Mouse (Mus musculus) erythroblast, embryonic 14.5 days (primary cell): Measurements from ENCODE around the gene Cds2.

ENCODE experiments used
- GATA1 ChIP-seq: IDR thresholded peaks from 2 replicates; pipeline ENCODE4 v1.6.1; 2012; ENCODE audit warnings: low read length, inconsistent platforms, mixed read lengths
- TAL1 ChIP-seq: IDR thresholded peaks from 3 replicates; pipeline ENCODE4 v1.6.1; 2012; ENCODE audit warnings: low read length, inconsistent platforms, mixed read lengths

DNA sequence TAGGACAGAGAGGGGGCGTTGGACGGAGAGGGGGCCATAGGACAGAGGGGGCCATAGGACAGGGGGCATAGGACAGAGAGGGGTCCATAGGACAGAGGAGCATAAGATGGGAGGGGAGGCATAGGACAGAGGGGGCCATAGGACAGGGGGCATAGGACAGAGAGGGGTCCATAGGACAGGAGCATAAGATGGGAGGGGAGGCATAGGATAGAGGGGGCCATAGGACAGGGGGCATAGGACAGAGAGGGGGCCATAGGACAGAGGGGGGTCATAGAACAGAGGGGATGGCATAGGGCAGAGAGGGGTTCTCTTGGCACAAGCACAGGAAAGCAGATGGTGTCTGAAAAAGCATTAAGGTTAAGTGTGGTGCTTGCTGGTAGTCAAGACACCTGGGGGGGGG lies 50.6 kb downstream of the Cds2 start:
- TF ChIP-seq TAL1 = no peak
- TF ChIP-seq GATA1 = no peak
